Mouse (Mus musculus): ENCODE data around the gene Cited2. TPM values are rescaled to one million over a fixed set of nuclear protein-coding genes. Genes with fewer than 3 reads are reported as not detected.

The Cited2 gene
- polyA plus RNA-seq, 1 experiment from 2014 or later: 101 TPM

DNA sequence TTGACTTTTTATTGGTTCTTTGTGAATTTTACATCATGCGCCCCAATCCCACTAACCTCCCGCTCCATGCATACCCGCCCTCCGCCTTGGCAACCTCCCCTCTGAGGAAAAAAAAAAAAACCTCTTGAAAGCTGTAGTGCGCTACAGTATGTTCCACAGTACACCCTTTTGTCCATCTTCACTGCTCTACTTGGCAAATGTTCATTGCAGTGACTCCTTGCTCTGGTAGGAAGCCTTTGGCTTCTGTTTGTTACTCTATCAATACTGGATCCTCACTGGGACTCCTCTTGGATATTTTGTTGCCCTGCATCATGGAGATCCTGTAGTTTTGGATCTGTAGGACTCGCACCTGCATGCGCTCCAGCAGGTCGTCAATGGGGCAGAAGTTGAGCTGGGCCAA, 39.9 kb downstream of the Cited2 start:
- ATAC-seq (ENCODE audit: low FRiP score): no peak
- H3K4me1 ChIP-seq (replicated peaks): no peaks in the 10 kb centered on the region
- H3K27ac ChIP-seq: no peak overlapping the region
- WGBS: 92% methylated on average over 8 of the region's 8 CpGs
- H3K9ac ChIP-seq: no peak overlapping the region
- H3K36me3 ChIP-seq: no peaks in the 10 kb centered on the region
- H3K9me3 ChIP-seq: no peaks in the 10 kb centered on the region
- H3K27me3 ChIP-seq: no peaks in the 10 kb centered on the region
- H3K4me2 ChIP-seq: no peak overlapping the region
- H3K4me3 ChIP-seq: no peak overlapping the region

DNA sequence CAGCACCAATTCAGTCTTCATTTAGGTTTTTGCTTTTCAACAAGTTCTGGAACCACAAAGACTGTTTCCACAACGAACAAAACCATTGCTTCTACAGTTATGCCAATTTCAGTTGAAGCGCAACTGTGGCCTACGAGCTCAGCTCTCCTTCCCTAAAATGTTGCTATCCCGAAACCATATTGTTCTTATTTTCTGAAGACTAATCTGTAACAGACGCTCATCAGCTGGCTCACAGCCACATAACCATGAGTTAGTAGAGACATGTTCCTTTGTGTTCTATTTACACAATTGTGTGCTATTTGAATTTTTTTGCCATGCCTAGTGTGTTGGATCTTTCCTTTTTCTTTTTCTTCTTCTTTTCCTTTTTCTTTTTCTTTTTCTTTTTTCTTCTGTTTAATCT, 46.8 kb downstream of the Cited2 start:
- H3K4me3 ChIP-seq: no peak overlapping the region
- 80% methylated on average over 5 of the region's 5 CpGs for WGBS
- ATAC-seq (ENCODE audit: low FRiP score): no peak
- no peaks in the 10 kb centered on the region for H3K4me1 ChIP-seq (replicated peaks)
- H3K36me3 ChIP-seq: no peaks in the 10 kb centered on the region
- H3K27me3 ChIP-seq: no peaks in the 10 kb centered on the region
- no peak overlapping the region for H3K9ac ChIP-seq
- H3K4me2 ChIP-seq: no peak overlapping the region
- H3K27ac ChIP-seq: no peak overlapping the region
- H3K9me3 ChIP-seq: no peaks in the 10 kb centered on the region

DNA sequence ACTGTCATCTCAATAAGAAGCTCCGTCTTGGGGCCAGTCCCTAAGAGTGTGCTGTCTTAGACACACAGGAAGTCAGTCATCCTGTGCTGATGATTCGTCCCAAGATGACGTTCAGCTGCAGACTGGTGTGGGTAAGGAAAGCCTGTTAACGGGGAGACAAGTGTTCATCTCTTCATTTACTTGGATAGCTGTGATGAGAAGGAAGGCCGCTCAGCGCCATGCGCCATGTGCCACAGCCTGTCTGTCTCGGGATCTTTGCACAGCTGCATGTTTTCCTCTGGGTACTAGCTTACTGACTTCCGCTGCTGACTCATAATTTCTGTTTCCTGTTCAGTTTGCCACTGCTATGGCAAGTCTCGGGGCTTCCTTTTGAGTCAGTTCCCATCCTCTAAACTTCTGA, 49.3 kb downstream of the Cited2 start:
- WGBS: 88% methylated on average over 10 of the region's 10 CpGs
- Histone ChIP-seq H3K27ac (no peak overlapping the region), H3K4me3 (no peak overlapping the region), H3K27me3 (no peaks in the 10 kb centered on the region), H3K4me1 (replicated peaks) (no peaks in the 10 kb centered on the region), H3K36me3 (no peaks in the 10 kb centered on the region), H3K9me3 (no peaks in the 10 kb centered on the region), H3K4me2 (no peak overlapping the region), H3K9ac (no peak overlapping the region)
- no peak for ATAC-seq (ENCODE audit: low FRiP score)

DNA sequence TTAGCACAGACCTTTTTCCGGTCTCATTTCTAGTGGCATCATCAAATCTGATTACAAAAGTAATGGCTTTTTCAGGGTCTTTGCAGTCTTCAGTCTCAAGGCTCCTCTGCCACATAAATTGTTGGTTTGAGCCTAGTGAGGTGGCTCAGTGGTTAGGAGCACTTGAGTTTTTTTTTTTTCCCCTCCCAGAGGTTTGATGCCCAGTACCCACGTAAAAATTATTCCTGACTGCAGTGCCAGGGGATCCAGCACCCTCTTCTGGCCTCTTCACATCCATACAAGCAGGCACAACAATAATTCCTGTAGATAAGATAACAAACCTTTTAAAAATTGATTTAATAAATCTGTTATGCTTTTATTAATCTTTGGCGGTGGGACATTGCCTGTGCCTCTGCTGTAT, 51.3 kb downstream of the Cited2 start:
- H3K4me1 ChIP-seq (replicated peaks): no peaks in the 10 kb centered on the region
- H3K27me3 ChIP-seq: no peaks in the 10 kb centered on the region
- H3K9me3 ChIP-seq: no peaks in the 10 kb centered on the region
- no peak overlapping the region for H3K9ac ChIP-seq
- H3K27ac ChIP-seq: no peak overlapping the region
- no peak overlapping the region for H3K4me2 ChIP-seq
- no peak for ATAC-seq (ENCODE audit: low FRiP score)
- H3K4me3 ChIP-seq: no peak overlapping the region
- 94% methylated on average over 3 of the region's 3 CpGs for WGBS
- H3K36me3 ChIP-seq: no peaks in the 10 kb centered on the region

DNA sequence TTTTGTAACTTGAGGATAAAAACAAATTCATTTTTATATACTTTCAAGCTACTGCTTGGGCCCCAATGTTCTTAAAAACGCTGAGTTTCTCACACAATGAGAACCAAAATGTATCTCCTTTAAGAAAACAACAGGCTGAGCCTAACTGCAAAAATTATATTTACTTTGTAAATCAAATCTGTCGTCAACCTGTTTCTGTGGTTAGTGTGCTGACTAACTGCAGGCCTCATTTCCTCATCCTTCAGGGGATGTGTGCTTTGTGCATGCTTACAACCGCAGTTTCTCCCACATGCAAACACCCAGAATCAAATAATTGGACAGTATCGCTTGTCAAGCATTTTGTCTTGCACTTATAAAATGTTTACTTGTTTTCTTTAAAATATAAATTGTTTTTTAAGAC, 52.1 kb downstream of the Cited2 start:
- no peak overlapping the region for H3K4me3 ChIP-seq
- H3K27me3 ChIP-seq: no peaks in the 10 kb centered on the region
- no peak overlapping the region for H3K27ac ChIP-seq
- no peak overlapping the region for H3K9ac ChIP-seq
- no peak overlapping the region for H3K4me2 ChIP-seq
- 83% methylated on average over 4 of the region's 4 CpGs for WGBS
- no peaks in the 10 kb centered on the region for H3K4me1 ChIP-seq (replicated peaks)
- H3K36me3 ChIP-seq: no peaks in the 10 kb centered on the region
- no peak for ATAC-seq (ENCODE audit: low FRiP score)
- no peaks in the 10 kb centered on the region for H3K9me3 ChIP-seq

Other genes with a start within 250 kb of the Cited2 start
- 2.6 and 3.0 TPM in 2 replicates for gene Txlnb, start 73.0 kb downstream of the Cited2 start, polyA plus RNA-seq (2015; fragmentation: Nextera tagmentation; extraction: Ambion mirVana)
- 4.8 and 5.4 TPM in 2 replicates for gene Heca, start 224.8 kb downstream of the Cited2 start, polyA plus RNA-seq (2015; fragmentation: Nextera tagmentation; extraction: Ambion mirVana)